Mouse (Mus musculus) cerebellum, adult 2 months (tissue): ENCODE measurements around the gene Nr6a1.

Source experiments
- CTCF ChIP-seq: fragments of 200-500 bp; IDR thresholded peaks from 2 replicates; pipeline ENCODE4 v1.5.1; 2011; ENCODE audit warnings: low read depth, mild to moderate bottlenecking, control low read depth, low read length, moderate library complexity, borderline replicate concordance; ENCODE audit not compliant: insufficient read depth
- POLR2A ChIP-seq: fragments of 200-500 bp; IDR thresholded peaks from 2 replicates; pipeline ENCODE4 v1.6.1; 2011; ENCODE audit warnings: low read length, control low read depth, borderline replicate concordance; ENCODE audit not compliant: insufficient read depth

DNA sequence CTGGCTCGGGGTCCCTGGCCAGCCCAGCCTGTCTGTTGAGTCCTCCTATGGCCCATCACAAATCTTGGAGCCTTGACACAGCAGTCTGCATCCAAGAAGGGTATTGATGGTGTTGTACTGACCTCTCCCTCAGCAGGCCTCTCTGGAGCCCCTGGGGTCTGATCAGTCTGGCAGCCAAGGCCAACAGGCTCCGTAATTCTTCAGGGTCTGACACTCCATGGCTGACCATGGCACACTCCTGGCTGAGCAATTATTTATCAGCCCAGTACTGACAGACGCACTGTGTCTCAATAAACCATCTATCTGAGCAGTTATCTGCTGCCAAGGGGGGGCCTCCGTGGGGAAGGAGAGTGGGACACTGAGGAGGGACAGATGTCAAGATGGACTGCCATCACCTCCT, 222.5 kb downstream of the Nr6a1 start:
- no peak for TF ChIP-seq CTCF
- TF ChIP-seq POLR2A = no peak
